Mouse (Mus musculus) colon, adult 2 months (tissue): ENCODE measurements around the gene Cacna1a. TPM values are rescaled to one million over a fixed set of nuclear protein-coding genes. Genes with fewer than 3 reads are reported as not detected.

ENCODE experiments used
- polyA plus RNA-seq: library from polyadenylated mRNA; depleted of rRNA; stranded (reverse); fragments of >200 nt; gene quantifications from 2 replicates; pipeline ENCODE4 v1.2.3, GENCODE M21; 2012; rRNA removed

The Cacna1a gene
- 26.7 and 27.6 TPM in 2 replicates for polyA plus RNA-seq

GRCm38 (mm10) chr8:84388275-84388674, at the start of gene Cacna1a:
TSS of gene Cacna1a (plus strand) at chr8:84388440.

DNA sequence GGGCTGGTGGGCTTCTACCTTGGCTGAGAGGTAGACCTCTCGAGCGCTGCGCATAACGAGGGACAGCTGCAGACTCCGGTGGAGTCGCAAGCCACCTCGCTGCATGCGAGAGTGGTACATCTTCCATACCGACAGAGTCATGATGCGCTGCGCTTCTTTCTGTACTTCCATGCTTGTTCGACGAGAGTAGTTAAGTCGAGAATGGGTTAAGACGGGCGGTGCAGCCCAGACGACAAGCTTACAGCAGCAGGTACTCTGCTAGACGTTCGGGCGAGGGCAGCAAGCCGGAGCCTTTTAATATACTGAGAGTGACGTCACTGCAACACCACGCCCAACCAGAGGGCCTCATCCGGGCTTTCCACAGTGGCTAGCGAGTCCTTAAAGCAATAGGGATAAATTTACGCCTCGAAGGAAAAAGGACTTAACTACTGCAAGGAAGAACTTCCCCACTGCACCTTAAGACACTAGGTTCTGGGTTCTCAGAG, 274.4 kb downstream of the Cacna1a start, which contains the start of gene Ier2:
Gene Ier2 (minus strand): TSS at position 272 of the 485 bp plus-strand sequence.

GRCm38 (mm10) chr8:84686191-84687002, 298.2 kb downstream of the Cacna1a start, which contains the start of gene Trmt1:
TSS of gene Trmt1 (plus strand) at chr8:84686307.

DNA sequence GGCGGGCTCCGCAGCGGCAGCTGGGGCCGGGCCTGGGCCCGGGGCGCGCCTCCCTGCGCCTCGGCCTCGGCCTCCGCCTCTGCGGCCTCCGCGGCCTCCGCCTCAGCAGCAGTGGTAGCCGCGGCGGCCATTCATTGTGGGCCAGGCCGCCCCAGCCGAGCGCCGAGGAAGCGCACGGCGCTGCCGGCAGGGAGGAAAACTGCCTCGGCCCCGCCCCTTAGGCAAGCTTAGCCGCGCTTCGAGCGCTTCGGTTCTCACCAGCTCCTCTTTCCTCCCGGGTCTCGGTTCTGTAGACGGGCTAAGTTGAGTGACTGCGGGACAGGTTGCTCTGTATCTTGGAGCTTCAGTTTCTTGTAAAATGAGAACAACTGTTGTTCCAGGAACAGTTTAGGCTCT, 299.5 kb downstream of the Cacna1a start, which contains the start of gene Nacc1:
Gene Nacc1 (minus strand): TSS at position 158 of the 396 bp plus-strand sequence.

Other genes with a start within 250 kb of the Cacna1a start
- gene Cc2d1a, start 240.5 kb upstream of the Cacna1a start, polyA plus RNA-seq = 52.7 and 53.1 TPM in 2 replicates
- 0.84 and 0.97 TPM in 2 replicates for gene 4930432K21Rik, start 240.4 kb upstream of the Cacna1a start, polyA plus RNA-seq
- 0.19 and 0.41 TPM in 2 replicates for gene Nanos3, start 203.2 kb upstream of the Cacna1a start, polyA plus RNA-seq
- 18.7 and 20.1 TPM in 2 replicates for gene Zswim4, start 151.4 kb upstream of the Cacna1a start, polyA plus RNA-seq
- 94.9 and 130 TPM in 2 replicates for gene D8Ertd738e, start 138.7 kb upstream of the Cacna1a start, polyA plus RNA-seq
- 72.4 and 103 TPM in 2 replicates for gene Mri1, start 131.1 kb upstream of the Cacna1a start, polyA plus RNA-seq
- 22.7 and 47.4 TPM in 2 replicates for gene Ccdc130, start 118.1 kb upstream of the Cacna1a start, polyA plus RNA-seq